Mouse (Mus musculus): ENCODE measurements around the gene Atg4a. TPM values are rescaled to one million over a fixed set of nuclear protein-coding genes. Genes with fewer than 3 reads are reported as not detected.
A peak's percentile ranks its signal among the peaks of the same experiment; 100 is the strongest.

Gene Atg4a
- polyA plus RNA-seq, 2 experiments = 12.4 to 23.2 TPM

- DNase-seq (ENCODE audit: low spot score) = no peak
- no peaks in the 10 kb centered on the region for H3K36me3 ChIP-seq (ENCODE audit: control insufficient read depth, insufficient read depth, low read length)
- no peak overlapping the region for H3K4me2 ChIP-seq (replicated peaks; ENCODE audit: low read depth, low read length, severe bottlenecking)
- TF ChIP-seq POLR2A (IDR thresholded peaks at IDR 0.05; ENCODE audit: borderline replicate concordance, extremely low read depth, insufficient read depth, insufficient read length) = no peak
- no peaks in the 10 kb centered on the region for H3K27me3 ChIP-seq (ENCODE audit: control insufficient read depth, insufficient read depth, low read length)
- H3K9ac ChIP-seq (ENCODE audit: low read depth, low read length, severe bottlenecking) = no peak overlapping the region
- H3K9me3 ChIP-seq (ENCODE audit: control insufficient read depth, low read length) = no peaks in the 10 kb centered on the region
- no peak overlapping the region for H3K4me3 ChIP-seq (replicated peaks; ENCODE audit: low read length)
- H3K4me1 ChIP-seq (ENCODE audit: control insufficient read depth, insufficient read depth, low read length) = no peaks in the 10 kb centered on the region
- 72% methylated on average over 5 of the region's 5 CpGs for WGBS
- H3K27ac ChIP-seq (replicated peaks; ENCODE audit: low read depth, low read length) = no peak overlapping the region
- no peak for ATAC-seq (ENCODE audit: low FRiP score, low read depth)
Observed at GRCm38 (mm10) chrX:140936271-140936670, 20.4 kb upstream of the Atg4a start.

GRCm38 (mm10) chrX:140953618-140954017 is 3.1 kb upstream of the Atg4a start:
- ATAC-seq (ENCODE audit: low FRiP score, low read depth) (no peak), DNase-seq (ENCODE audit: low spot score) (no peak)
- Histone ChIP-seq H3K27me3 (ENCODE audit: control insufficient read depth, insufficient read depth, low read length) (no peaks in the 10 kb centered on the region), H3K4me3 (replicated peaks; ENCODE audit: low read length) (no peak overlapping the region), H3K9me3 (ENCODE audit: control insufficient read depth, low read length) (no peaks in the 10 kb centered on the region), H3K36me3 (ENCODE audit: control insufficient read depth, insufficient read depth, low read length) (peaks cover 7% of the 10 kb centered on the region; the same call in 1 of the 2 replicates), H3K4me2 (replicated peaks; ENCODE audit: low read depth, low read length, severe bottlenecking) (no peak overlapping the region), H3K9ac (ENCODE audit: low read depth, low read length, severe bottlenecking) (no peak overlapping the region), H3K27ac (replicated peaks; ENCODE audit: low read depth, low read length) (no peak overlapping the region), H3K4me1 (ENCODE audit: control insufficient read depth, insufficient read depth, low read length) (no peaks in the 10 kb centered on the region)
- 89% methylated on average over 4 of the region's 4 CpGs for WGBS
- TF ChIP-seq POLR2A (IDR thresholded peaks at IDR 0.05; ENCODE audit: borderline replicate concordance, extremely low read depth, insufficient read depth, insufficient read length) = no peak

DNA sequence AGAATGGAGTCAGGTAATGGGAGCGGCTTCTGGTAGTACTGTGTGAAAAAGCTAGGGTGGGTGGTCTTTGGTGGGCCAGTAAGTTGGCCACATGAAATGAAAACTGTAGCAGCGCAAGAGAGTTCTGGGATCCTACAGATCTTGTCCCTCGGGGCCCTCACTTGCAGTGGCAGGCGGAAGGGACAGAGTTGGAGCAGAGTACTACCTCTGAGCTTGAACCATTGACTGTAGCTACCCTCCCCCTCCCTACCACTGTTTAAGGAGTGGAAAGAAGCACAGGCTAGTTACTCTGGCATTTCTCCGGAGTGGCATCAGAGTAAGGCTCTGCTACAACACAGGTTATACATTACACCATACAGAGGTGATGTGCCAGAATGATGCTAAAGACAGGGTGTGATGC is 252 bp downstream of the Atg4a start:
- DNase-seq (ENCODE audit: low spot score) (no peak), ATAC-seq (ENCODE audit: low FRiP score, low read depth) (peak; percentile 31)
- TF ChIP-seq POLR2A (IDR thresholded peaks at IDR 0.05; ENCODE audit: borderline replicate concordance, extremely low read depth, insufficient read depth, insufficient read length) = no peak
- peaks cover 4% of the 10 kb centered on the region; the same call in 1 of the 2 replicates for H3K36me3 ChIP-seq (ENCODE audit: control insufficient read depth, insufficient read depth, low read length)
- H3K27ac ChIP-seq (replicated peaks; ENCODE audit: low read depth, low read length) = no peak overlapping the region
- 0 out of 2 replicates have a peak overlapping the region, but pooled peaks have one; percentile 21 for H3K9ac ChIP-seq (ENCODE audit: low read depth, low read length, severe bottlenecking)
- peak overlapping the region; percentile 47 for H3K4me3 ChIP-seq (replicated peaks; ENCODE audit: low read length)
- H3K27me3 ChIP-seq (ENCODE audit: control insufficient read depth, insufficient read depth, low read length) = no peaks in the 10 kb centered on the region
- H3K4me2 ChIP-seq (replicated peaks; ENCODE audit: low read depth, low read length, severe bottlenecking) = peak overlapping the region; percentile 59
- no peaks in the 10 kb centered on the region for H3K9me3 ChIP-seq (ENCODE audit: control insufficient read depth, low read length)
- WGBS = 25% methylated on average over 5 of the region's 5 CpGs
- no peaks in the 10 kb centered on the region for H3K4me1 ChIP-seq (ENCODE audit: control insufficient read depth, insufficient read depth, low read length)

DNA sequence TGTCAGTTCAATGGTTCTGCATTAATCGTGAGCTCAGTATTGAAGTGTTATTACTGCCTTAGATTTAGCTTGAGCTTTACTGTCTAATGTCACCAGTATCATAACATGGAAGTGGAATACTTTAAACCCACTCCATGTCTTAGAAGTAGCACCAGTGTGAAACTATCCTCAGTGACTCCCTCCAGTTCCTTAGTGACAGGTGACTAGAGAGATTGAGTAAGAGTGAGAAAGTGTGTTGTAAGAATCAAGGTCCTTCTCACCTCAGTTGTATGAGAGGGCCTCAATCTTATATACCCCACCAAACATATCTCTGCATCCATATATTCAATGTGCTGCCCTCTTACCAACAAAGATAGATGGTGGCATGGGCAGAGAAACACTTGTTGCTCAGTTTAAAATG is 22.2 kb downstream of the Atg4a start:
- ATAC-seq (ENCODE audit: low FRiP score, low read depth) = no peak
- no peaks in the 10 kb centered on the region for H3K9me3 ChIP-seq (ENCODE audit: control insufficient read depth, low read length)
- DNase-seq (ENCODE audit: low spot score) = no peak
- TF ChIP-seq POLR2A (IDR thresholded peaks at IDR 0.05; ENCODE audit: borderline replicate concordance, extremely low read depth, insufficient read depth, insufficient read length) = no peak
- no peaks in the 10 kb centered on the region for H3K27me3 ChIP-seq (ENCODE audit: control insufficient read depth, insufficient read depth, low read length)
- H3K4me2 ChIP-seq (replicated peaks; ENCODE audit: low read depth, low read length, severe bottlenecking) = no peak overlapping the region
- WGBS = 94% methylated on average over 1 of the region's 1 CpGs
- peaks cover 2% of the 10 kb centered on the region; the same call in 1 of the 2 replicates for H3K4me1 ChIP-seq (ENCODE audit: control insufficient read depth, insufficient read depth, low read length)
- no peaks in the 10 kb centered on the region for H3K36me3 ChIP-seq (ENCODE audit: control insufficient read depth, insufficient read depth, low read length)
- H3K9ac ChIP-seq (ENCODE audit: low read depth, low read length, severe bottlenecking) = no peak overlapping the region
- no peak overlapping the region for H3K4me3 ChIP-seq (replicated peaks; ENCODE audit: low read length)
- no peak overlapping the region for H3K27ac ChIP-seq (replicated peaks; ENCODE audit: low read depth, low read length)

DNA sequence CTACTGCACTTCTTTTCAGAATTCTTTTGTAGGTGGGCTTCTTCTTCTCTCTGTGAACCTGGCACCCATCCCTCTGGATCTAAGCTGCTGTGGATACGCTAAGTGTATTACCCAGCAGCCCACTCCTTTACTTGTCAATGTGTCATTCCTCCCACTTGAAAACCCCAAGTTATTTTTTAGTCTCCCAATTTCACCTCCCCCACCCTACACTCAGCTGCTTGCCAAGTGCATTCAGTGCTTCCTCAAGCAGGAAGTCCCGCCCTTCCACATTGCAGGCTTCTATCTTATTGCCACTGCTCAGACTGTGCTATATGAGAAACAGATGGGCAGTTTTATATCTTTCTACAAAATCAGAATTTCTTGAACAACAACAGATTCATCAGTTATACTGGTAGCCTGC is 22.8 kb downstream of the Atg4a start:
- Histone ChIP-seq H3K36me3 (ENCODE audit: control insufficient read depth, insufficient read depth, low read length) (no peaks in the 10 kb centered on the region), H3K9me3 (ENCODE audit: control insufficient read depth, low read length) (no peaks in the 10 kb centered on the region), H3K4me3 (replicated peaks; ENCODE audit: low read length) (no peak overlapping the region), H3K27me3 (ENCODE audit: control insufficient read depth, insufficient read depth, low read length) (no peaks in the 10 kb centered on the region), H3K9ac (ENCODE audit: low read depth, low read length, severe bottlenecking) (no peak overlapping the region), H3K4me1 (ENCODE audit: control insufficient read depth, insufficient read depth, low read length) (peaks cover 2% of the 10 kb centered on the region; the same call in 1 of the 2 replicates), H3K27ac (replicated peaks; ENCODE audit: low read depth, low read length) (no peak overlapping the region), H3K4me2 (replicated peaks; ENCODE audit: low read depth, low read length, severe bottlenecking) (no peak overlapping the region)
- DNase-seq (ENCODE audit: low spot score) (peak; percentile 55), ATAC-seq (ENCODE audit: low FRiP score, low read depth) (peak; percentile 80; the same call in 1 of the 2 replicates)
- no peak for TF ChIP-seq POLR2A (IDR thresholded peaks at IDR 0.05; ENCODE audit: borderline replicate concordance, extremely low read depth, insufficient read depth, insufficient read length)
- 53% methylated on average over 2 of the region's 2 CpGs for WGBS

- no peak for ATAC-seq (ENCODE audit: low FRiP score, low read depth)
- H3K9me3 ChIP-seq (ENCODE audit: control insufficient read depth, low read length) = no peaks in the 10 kb centered on the region
- no peak overlapping the region for H3K4me2 ChIP-seq (replicated peaks; ENCODE audit: low read depth, low read length, severe bottlenecking)
- H3K4me1 ChIP-seq (ENCODE audit: control insufficient read depth, insufficient read depth, low read length) = peaks cover 2% of the 10 kb centered on the region; the same call in 1 of the 2 replicates
- H3K9ac ChIP-seq (ENCODE audit: low read depth, low read length, severe bottlenecking) = no peak overlapping the region
- TF ChIP-seq POLR2A (IDR thresholded peaks at IDR 0.05; ENCODE audit: borderline replicate concordance, extremely low read depth, insufficient read depth, insufficient read length) = no peak
- WGBS = 51% methylated on average over 4 of the region's 4 CpGs
- H3K27me3 ChIP-seq (ENCODE audit: control insufficient read depth, insufficient read depth, low read length) = no peaks in the 10 kb centered on the region
- no peak for DNase-seq (ENCODE audit: low spot score)
- peak overlapping the region; percentile 43; the same call in 1 of the 2 replicates for H3K27ac ChIP-seq (replicated peaks; ENCODE audit: low read depth, low read length)
- no peaks in the 10 kb centered on the region for H3K36me3 ChIP-seq (ENCODE audit: control insufficient read depth, insufficient read depth, low read length)
- H3K4me3 ChIP-seq (replicated peaks; ENCODE audit: low read length) = no peak overlapping the region
Observed at GRCm38 (mm10) chrX:140980163-140980562, 23.5 kb downstream of the Atg4a start.

All from limb, embryonic 14.5 days (tissue).